Mouse (Mus musculus) stomach, embryonic 15.5 days (tissue): ENCODE measurements around the gene Tmem132d. TPM values are rescaled to one million over a fixed set of nuclear protein-coding genes. Genes with fewer than 3 reads are reported as not detected.

Experiments
- ATAC-seq: fragments of 200-750 bp; cut with Nextera tagmentation; 2 replicates; pipeline ENCODE4 v1.8.0; 2017; ENCODE audit warnings: low read depth, moderate number of reproducible peaks, moderate TSS enrichment; ENCODE audit not compliant: insufficient read depth, low FRiP score
- H3K27ac ChIP-seq: fragments of 300-500 bp; sonication (generic); 2 replicates; pipeline ENCODE4 v1.5.1; 2015; ENCODE audit warnings: mild to moderate bottlenecking, inconsistent platforms
- H3K27me3 ChIP-seq: fragments of 300-500 bp; sonication (generic); replicated peaks from 2 replicates; pipeline ENCODE4 v1.6.1; 2015; ENCODE audit warnings: inconsistent platforms
- H3K36me3 ChIP-seq: fragments of 300-500 bp; sonication (generic); 2 replicates; pipeline ENCODE4 v1.6.1; 2015; ENCODE audit warnings: inconsistent platforms
- H3K4me1 ChIP-seq: fragments of 300-500 bp; sonication (generic); 2 replicates; pipeline ENCODE4 v1.6.1; 2015; ENCODE audit warnings: inconsistent platforms
- H3K4me2 ChIP-seq: fragments of 300-500 bp; sonication (generic); 2 replicates; pipeline ENCODE4 v1.6.1; 2015; ENCODE audit warnings: mild to moderate bottlenecking, inconsistent platforms
- H3K4me3 ChIP-seq: fragments of 300-500 bp; sonication (generic); replicated peaks from 2 replicates; pipeline ENCODE4 v1.5.1; 2015; ENCODE audit warnings: inconsistent platforms
- H3K9ac ChIP-seq: fragments of 300-500 bp; sonication (generic); 2 replicates; pipeline ENCODE4 v1.6.1; 2015; ENCODE audit warnings: inconsistent platforms
- H3K9me3 ChIP-seq: fragments of 300-500 bp; sonication (generic); 2 replicates; pipeline ENCODE4 v1.6.1; 2016; ENCODE audit warnings: inconsistent platforms
- WGBS: fragments of 180-500 bp; shearing (Covaris S2); methylation state at CpG from one replicate; pipeline ENCODE4 v1.1.7; 2015; 5-methylcytosine and 5-hydroxymethylcytosine counted together
- polyA plus RNA-seq: library from polyadenylated mRNA; unstranded; fragments of >200 nt; fragmentation: Nextera tagmentation; extraction: Ambion mirVana; gene quantifications from 2 replicates; pipeline ENCODE4 v1.2.1, GENCODE M21; 2015

Gene Tmem132d
- polyA plus RNA-seq, 1 experiment from 2014 or later = 0.05 TPM

DNA sequence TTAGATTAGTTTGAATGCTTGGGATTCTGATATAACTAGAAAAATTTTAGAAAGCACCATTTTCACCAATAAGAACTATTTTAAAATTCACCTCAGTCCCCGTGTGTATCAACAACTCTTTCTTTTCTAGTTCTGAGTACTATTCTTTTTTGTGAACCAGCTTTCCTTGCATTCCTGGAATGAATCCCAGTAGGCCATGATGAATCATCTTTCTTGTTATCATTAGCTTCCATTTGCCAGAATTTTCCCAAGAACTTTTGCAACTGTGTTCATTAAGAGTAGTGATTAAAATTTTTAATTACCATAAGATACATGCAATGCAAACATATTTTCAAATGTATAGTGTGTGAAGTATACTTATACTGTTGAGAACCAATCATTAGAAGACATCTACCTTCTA is 537.7 kb downstream of the Tmem132d start:
- Histone ChIP-seq H3K36me3 (no peaks in the 10 kb centered on the region), H3K4me3 (no peak overlapping the region), H3K4me1 (no peaks in the 10 kb centered on the region), H3K4me2 (no peak overlapping the region), H3K27ac (no peak overlapping the region), H3K9ac (no peak overlapping the region), H3K27me3 (no peaks in the 10 kb centered on the region), H3K9me3 (no peaks in the 10 kb centered on the region)
- 74% methylated on average over 1 of the region's 1 CpGs for WGBS
- ATAC-seq = no peak

DNA sequence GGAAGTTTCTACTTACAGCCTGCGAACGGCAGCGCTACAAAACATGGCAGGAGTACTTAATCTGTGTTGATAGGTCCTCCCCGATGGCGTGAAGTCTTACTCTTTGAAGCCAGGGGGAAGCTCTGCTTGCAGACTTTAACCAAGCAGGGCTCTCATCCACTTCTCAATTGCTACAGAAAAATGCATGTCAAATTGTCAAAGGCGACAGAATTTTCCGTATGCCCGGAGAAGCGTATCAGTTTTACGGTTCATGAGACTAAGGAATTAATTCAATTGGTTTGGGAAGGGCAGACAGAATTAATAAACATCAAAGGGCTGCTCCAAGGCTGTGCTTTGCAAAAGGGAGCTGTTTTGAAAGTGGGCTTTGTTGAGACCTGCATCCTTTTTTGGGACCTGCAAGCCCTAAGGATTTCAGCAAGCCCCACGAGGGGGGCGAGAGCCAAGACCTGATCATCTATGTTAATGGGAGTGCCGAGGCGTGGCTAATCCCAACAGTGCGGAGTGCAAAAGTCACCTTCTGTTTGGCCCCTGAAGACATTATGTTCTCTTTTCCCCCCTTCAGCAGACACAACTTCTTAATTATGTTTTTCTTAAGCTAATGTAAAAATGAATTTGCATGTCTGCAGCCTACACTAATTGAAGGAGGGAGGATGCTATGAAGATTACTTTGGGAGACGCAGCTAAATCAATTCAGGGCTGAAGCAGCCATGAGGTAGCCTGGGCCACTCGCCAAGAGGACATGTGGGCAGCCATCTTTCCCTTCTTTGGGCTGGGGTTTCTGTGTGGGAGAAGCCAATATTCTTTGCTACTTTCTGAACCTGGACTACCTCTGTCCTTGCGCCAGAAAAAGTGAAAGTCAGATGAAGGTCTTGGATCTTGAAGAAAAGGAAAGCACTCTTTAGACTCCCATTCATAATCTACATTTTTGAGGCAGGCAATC is 547.0 kb downstream of the Tmem132d start:
- no peaks in the 10 kb centered on the region for H3K36me3 ChIP-seq
- no peak overlapping the region for H3K4me2 ChIP-seq
- H3K4me1 ChIP-seq = no peaks in the 10 kb centered on the region
- no peak overlapping the region for H3K27ac ChIP-seq
- no peak overlapping the region for H3K9ac ChIP-seq
- 90% methylated on average over 18 of the region's 18 CpGs for WGBS
- H3K9me3 ChIP-seq = no peaks in the 10 kb centered on the region
- ATAC-seq = no peak
- no peaks in the 10 kb centered on the region for H3K27me3 ChIP-seq
- H3K4me3 ChIP-seq = no peak overlapping the region

DNA sequence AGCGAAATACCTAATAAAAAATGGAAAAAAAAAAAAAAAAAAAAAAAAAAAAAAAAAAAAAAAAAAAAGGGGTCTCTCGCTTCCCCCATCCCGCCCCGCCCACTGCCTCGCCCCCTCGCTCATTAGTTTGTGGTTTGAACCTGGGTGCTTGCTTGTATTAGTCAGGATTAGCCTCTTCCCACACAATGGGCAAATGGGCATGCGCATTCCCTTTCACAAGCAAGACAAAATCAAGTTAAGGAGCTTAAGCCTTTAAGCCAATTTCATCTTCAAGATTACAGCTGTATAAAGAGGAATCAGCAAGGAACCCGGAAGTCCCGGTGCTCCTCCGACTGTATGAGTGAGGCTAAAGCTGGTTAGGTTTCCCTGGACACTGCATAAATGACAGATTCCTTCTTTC is 549.9 kb downstream of the Tmem132d start:
- no peaks in the 10 kb centered on the region for H3K27me3 ChIP-seq
- no peaks in the 10 kb centered on the region for H3K9me3 ChIP-seq
- ATAC-seq = no peak
- no peak overlapping the region for H3K4me3 ChIP-seq
- H3K4me1 ChIP-seq = no peaks in the 10 kb centered on the region
- no peak overlapping the region for H3K9ac ChIP-seq
- no peak overlapping the region for H3K27ac ChIP-seq
- WGBS = 68% methylated on average over 9 of the region's 10 CpGs
- H3K4me2 ChIP-seq = no peak overlapping the region
- H3K36me3 ChIP-seq = no peaks in the 10 kb centered on the region

DNA sequence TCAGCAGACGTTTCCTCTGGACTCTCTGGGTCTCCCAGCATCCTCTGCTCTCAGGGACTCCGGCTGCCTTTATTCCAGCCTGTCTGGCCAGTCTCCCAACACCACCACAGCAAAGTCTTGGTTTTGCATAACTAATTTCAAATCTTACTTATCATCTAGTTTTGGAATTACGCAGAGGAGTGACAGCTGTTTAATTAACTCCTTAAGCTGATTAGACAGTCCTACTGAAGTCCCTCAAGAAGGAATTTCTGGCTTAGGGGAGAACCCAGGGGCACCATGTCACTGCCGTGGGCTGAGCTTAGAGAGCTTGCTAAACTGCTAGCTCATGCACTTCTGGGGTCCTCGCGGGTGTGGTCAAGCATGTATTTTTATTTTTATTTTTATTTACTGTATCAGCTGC is 558.4 kb downstream of the Tmem132d start:
- no peak for ATAC-seq
- no peak overlapping the region for H3K4me3 ChIP-seq
- no peaks in the 10 kb centered on the region for H3K27me3 ChIP-seq
- H3K27ac ChIP-seq = no peak overlapping the region
- no peak overlapping the region for H3K9ac ChIP-seq
- no peaks in the 10 kb centered on the region for H3K36me3 ChIP-seq
- WGBS = 76% methylated on average over 6 of the region's 6 CpGs
- H3K4me1 ChIP-seq = no peaks in the 10 kb centered on the region
- H3K4me2 ChIP-seq = no peak overlapping the region
- no peaks in the 10 kb centered on the region for H3K9me3 ChIP-seq

DNA sequence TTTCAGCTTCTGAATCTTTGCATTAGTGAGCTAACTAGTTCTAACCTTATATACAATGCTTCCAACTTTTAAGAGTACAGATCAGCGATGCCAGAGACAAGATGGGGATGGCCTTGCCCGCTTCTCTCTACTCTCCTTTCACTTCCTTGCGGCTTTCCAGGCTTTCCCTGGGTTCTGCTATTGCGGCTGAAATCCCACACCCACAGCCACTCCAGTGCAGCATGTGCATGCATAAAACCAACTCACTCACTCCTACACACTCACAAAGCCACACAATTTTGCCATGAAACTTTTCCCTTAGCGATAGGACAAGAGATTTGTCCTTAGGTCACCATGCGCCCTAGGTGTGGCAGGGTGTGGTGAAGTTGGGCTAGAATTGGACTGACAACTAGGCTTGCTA is 567.7 kb downstream of the Tmem132d start:
- no peak overlapping the region for H3K9ac ChIP-seq
- no peak overlapping the region for H3K4me3 ChIP-seq
- H3K27ac ChIP-seq = no peak overlapping the region
- 83% methylated on average over 6 of the region's 6 CpGs for WGBS
- no peaks in the 10 kb centered on the region for H3K27me3 ChIP-seq
- H3K4me2 ChIP-seq = no peak overlapping the region
- H3K36me3 ChIP-seq = no peaks in the 10 kb centered on the region
- H3K4me1 ChIP-seq = no peaks in the 10 kb centered on the region
- H3K9me3 ChIP-seq = no peaks in the 10 kb centered on the region
- ATAC-seq = no peak

DNA sequence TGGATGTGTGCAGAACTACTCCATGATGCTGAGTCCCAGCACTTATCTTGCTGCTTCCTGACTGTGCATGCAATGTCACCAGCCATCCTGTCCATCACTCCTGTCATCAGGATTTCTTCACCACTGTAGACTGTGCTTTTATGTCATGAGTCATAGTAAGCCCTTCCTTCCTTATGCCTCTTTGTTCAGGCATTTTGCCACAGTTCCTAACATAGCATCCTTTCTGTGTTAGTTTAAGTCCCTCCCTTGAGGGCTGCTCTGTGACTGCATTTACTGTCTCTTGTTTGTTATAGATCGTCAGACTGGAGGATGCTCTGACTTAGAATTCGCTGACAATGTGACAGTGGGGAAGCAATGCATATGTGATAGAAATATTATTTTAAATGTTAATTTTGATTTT is 573.2 kb downstream of the Tmem132d start:
- Histone ChIP-seq H3K36me3 (no peaks in the 10 kb centered on the region), H3K4me1 (no peaks in the 10 kb centered on the region), H3K9ac (no peak overlapping the region), H3K4me2 (no peak overlapping the region), H3K27me3 (no peaks in the 10 kb centered on the region), H3K27ac (no peak overlapping the region), H3K4me3 (no peak overlapping the region), H3K9me3 (no peaks in the 10 kb centered on the region)
- no peak for ATAC-seq
- 81% methylated on average over 2 of the region's 2 CpGs for WGBS

DNA sequence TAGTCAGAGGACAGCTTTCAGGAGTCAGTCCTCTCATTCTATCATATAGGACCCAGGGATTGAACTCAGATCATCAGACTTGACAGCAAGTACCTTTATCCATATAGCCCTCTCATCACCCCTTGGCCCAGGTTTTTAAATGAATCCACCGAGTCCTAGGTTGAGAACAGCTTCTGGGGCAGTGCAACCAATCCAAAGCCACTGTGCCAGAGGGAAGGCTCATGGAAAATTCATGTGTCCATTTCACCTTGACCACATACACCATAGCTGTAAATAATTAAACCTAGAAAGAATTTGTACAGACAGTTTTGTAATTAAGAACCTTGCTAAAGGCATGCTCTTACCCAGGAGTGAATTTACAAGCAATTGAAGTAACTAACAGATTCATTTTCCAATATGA is 580.6 kb downstream of the Tmem132d start:
- no peaks in the 10 kb centered on the region for H3K36me3 ChIP-seq
- no peak for ATAC-seq
- WGBS = 82% methylated on average over 1 of the region's 1 CpGs

DNA sequence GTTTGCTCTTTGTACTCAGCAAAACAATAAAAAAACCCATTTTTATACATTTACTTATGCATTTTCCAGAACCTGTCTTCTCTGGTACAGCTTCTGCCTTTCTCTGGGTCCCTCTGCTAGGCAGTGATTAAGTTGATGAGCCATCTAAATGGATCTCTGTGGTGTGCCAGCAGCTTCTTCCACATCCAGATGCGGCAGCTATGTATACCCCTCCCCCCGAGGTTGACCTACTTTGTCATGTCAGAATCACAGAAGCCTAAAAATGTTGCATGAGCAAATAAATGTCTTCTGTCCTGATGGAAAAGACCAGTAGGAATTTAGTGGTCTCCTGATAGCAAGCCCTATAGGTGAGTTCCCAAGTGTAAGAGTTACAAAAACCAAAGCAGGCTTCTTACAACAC is 601.1 kb downstream of the Tmem132d start:
- Histone ChIP-seq H3K36me3 (no peaks in the 10 kb centered on the region), H3K27ac (no peak overlapping the region), H3K9ac (no peak overlapping the region), H3K4me3 (no peak overlapping the region), H3K4me2 (no peak overlapping the region), H3K9me3 (no peaks in the 10 kb centered on the region), H3K27me3 (no peaks in the 10 kb centered on the region), H3K4me1 (no peaks in the 10 kb centered on the region)
- 80% methylated on average over 2 of the region's 2 CpGs for WGBS
- ATAC-seq = no peak

More for the DNA sequence above, 580.6 kb downstream of the Tmem132d start:
- Histone ChIP-seq H3K27me3 (no peaks in the 10 kb centered on the region), H3K9me3 (no peaks in the 10 kb centered on the region), H3K9ac (no peak overlapping the region), H3K4me1 (no peaks in the 10 kb centered on the region), H3K4me3 (no peak overlapping the region), H3K4me2 (no peak overlapping the region), H3K27ac (no peak overlapping the region)

DNA sequence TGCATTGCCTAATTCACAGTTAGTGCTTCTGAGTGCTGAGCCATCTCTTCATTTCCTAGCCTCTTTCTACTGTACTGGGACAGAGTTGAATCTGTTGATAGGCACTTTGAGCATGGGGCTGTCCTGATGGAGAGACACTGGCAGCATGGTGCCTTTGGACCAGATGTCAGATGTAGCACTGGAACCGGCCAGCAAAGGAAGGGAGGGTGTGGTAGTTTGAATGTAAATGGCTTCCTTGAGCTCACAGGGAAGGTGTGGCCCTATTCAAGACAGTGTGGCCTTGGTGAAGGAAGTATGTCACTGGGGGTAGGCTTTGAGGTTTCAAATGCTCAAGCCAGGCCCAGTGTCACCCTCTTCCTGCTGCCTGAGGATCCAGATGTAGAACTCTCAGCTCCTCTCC is 602.0 kb downstream of the Tmem132d start:
- WGBS = 69% methylated on average over 1 of the region's 1 CpGs
- Histone ChIP-seq H3K27ac (no peak overlapping the region), H3K9me3 (no peaks in the 10 kb centered on the region), H3K4me1 (no peaks in the 10 kb centered on the region), H3K36me3 (no peaks in the 10 kb centered on the region), H3K4me3 (no peak overlapping the region), H3K9ac (no peak overlapping the region), H3K4me2 (no peak overlapping the region), H3K27me3 (no peaks in the 10 kb centered on the region)
- ATAC-seq = no peak

DNA sequence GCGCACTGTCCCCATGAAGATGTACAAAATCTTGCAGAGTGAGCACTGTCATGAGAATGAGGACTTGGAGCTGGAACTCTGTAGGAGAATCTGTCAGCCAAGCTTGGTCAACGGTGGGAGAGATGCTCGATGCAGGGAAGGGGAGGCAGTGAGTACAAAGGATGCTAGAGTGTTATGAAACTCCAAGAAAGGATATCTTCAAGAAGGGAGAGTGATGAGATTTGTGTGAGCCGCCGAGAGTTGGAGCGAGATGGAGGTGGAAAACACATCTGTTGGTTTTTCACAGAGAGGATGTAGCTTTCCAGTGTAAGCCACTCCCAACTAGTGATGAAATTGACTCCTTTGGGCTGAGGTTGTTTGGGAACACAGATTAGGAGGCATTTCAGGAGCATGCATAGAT is 604.1 kb downstream of the Tmem132d start:
- no peaks in the 10 kb centered on the region for H3K36me3 ChIP-seq
- no peak overlapping the region for H3K4me2 ChIP-seq
- no peak for ATAC-seq
- no peak overlapping the region for H3K9ac ChIP-seq
- no peaks in the 10 kb centered on the region for H3K9me3 ChIP-seq
- H3K27me3 ChIP-seq = no peaks in the 10 kb centered on the region
- 91% methylated on average over 6 of the region's 6 CpGs for WGBS
- no peak overlapping the region for H3K4me3 ChIP-seq
- H3K4me1 ChIP-seq = no peaks in the 10 kb centered on the region
- H3K27ac ChIP-seq = no peak overlapping the region

DNA sequence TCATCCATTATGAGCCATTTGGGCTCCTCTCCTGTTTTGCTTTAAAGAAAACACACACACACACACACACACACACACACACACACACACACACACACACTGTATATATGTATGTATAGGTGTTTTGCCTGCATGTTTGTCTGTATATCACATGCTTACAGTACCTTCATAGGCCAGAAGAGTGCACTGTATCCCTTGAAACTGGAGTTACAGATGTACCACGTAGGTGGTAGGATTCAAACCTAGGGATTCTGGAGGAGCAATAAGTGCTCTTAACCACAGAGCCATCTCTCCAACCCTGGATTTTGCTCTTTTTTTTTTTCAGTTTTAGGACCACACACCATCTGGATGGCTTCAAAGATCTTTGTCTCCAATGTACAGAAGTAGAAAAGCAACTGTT is 610.9 kb downstream of the Tmem132d start:
- H3K27me3 ChIP-seq = no peaks in the 10 kb centered on the region
- no peaks in the 10 kb centered on the region for H3K36me3 ChIP-seq
- ATAC-seq = no peak
- no peak overlapping the region for H3K9ac ChIP-seq
- no peaks in the 10 kb centered on the region for H3K9me3 ChIP-seq
- 38% methylated on average over 1 of the region's 1 CpGs for WGBS
- H3K27ac ChIP-seq = no peak overlapping the region
- H3K4me1 ChIP-seq = no peaks in the 10 kb centered on the region
- no peak overlapping the region for H3K4me3 ChIP-seq
- no peak overlapping the region for H3K4me2 ChIP-seq

DNA sequence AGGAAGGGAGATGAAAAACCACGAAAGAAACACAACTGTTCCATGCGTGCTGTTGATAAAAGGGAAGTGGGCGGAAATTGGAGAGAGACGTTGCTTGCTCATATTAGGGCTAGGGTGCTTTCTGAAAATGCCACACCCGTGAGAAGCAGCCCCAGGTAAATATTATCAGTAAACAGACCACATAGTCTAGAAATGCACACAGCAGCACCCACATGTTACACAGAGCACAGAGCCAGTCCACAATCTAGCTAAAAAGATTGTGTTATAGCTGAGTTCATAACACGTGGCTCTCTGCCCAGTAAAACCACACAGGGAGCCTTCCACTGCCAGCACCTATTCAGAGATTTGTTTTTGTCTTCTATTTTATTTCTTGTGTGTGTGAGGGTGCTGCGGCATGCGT is 617.6 kb downstream of the Tmem132d start:
- Histone ChIP-seq H3K36me3 (no peaks in the 10 kb centered on the region), H3K9ac (no peak overlapping the region), H3K4me2 (no peak overlapping the region), H3K27me3 (no peaks in the 10 kb centered on the region), H3K4me3 (no peak overlapping the region), H3K4me1 (no peaks in the 10 kb centered on the region), H3K9me3 (no peaks in the 10 kb centered on the region), H3K27ac (no peak overlapping the region)
- 78% methylated on average over 8 of the region's 8 CpGs for WGBS
- ATAC-seq = no peak

DNA sequence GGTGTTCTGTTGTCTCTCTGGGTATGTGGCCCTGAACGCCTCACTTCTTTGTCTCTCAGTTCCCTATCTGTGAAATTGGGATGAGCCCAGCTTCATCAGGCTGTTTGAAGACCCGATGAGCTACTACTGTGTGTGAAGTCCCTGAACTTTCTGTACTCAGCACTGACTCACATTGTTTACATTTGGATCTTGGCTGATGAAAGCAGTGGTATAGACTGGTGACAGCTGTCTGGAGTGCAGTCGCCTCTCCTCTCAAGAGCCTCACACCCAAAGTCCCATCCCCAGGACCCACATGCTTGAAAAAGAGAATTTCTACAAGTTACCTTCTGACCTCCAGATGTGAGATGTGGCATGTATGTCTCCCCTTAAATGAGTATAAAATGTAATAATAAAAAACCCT is 625.5 kb downstream of the Tmem132d start:
- no peaks in the 10 kb centered on the region for H3K9me3 ChIP-seq
- H3K27ac ChIP-seq = no peak overlapping the region
- H3K9ac ChIP-seq = no peak overlapping the region
- no peaks in the 10 kb centered on the region for H3K4me1 ChIP-seq
- no peak for ATAC-seq
- 42% methylated on average over 3 of the region's 3 CpGs for WGBS
- H3K27me3 ChIP-seq = no peaks in the 10 kb centered on the region
- H3K4me2 ChIP-seq = no peak overlapping the region
- no peaks in the 10 kb centered on the region for H3K36me3 ChIP-seq
- H3K4me3 ChIP-seq = no peak overlapping the region
